Mouse (Mus musculus): ENCODE results near the gene Fancd2.

Fancd2 gene

GRCm38 (mm10) chr6:113530932-113531839 is at the start of gene Fancd2, which contains the start of gene Emc3:
Gene Fancd2, plus strand, starts transcription at chr6:113531682.
Gene Emc3, minus strand, starts transcription at chr6:113531652.
- DNase-seq: peak; percentile 86

GRCm38 (mm10) chr6:113482477-113483099 is 48.9 kb upstream of the Fancd2 start:
- DNase-seq: peak; percentile 70

- peak; percentile 97 for DNase-seq
Observed at GRCm38 (mm10) chr6:113483100-113483615, 48.3 kb upstream of the Fancd2 start, which contains the start of gene Creld1. Gene Creld1, plus strand, starts transcription at chr6:113483297.

- DNase-seq: peak; percentile 72
Observed at GRCm38 (mm10) chr6:113483729-113484128, 47.8 kb upstream of the Fancd2 start.

- no peak for DNase-seq
Observed at GRCm38 (mm10) chr6:113487125-113487576, 44.3 kb upstream of the Fancd2 start.

- DNase-seq: peak; percentile 51
Observed at GRCm38 (mm10) chr6:113489410-113489809, 42.1 kb upstream of the Fancd2 start.

GRCm38 (mm10) chr6:113492101-113492864 is 39.2 kb upstream of the Fancd2 start:
- peak; percentile 25 for DNase-seq

- peak; percentile 56 for DNase-seq
Observed at GRCm38 (mm10) chr6:113494258-113494788, 37.2 kb upstream of the Fancd2 start.

- DNase-seq: no peak
Observed at GRCm38 (mm10) chr6:113495071-113495675, 36.3 kb upstream of the Fancd2 start.

- DNase-seq: no peak
Observed at GRCm38 (mm10) chr6:113499346-113499745, 32.1 kb upstream of the Fancd2 start.

- peak; percentile 85 for DNase-seq
Observed at GRCm38 (mm10) chr6:113501388-113502084, 29.9 kb upstream of the Fancd2 start, which contains the start of gene Prrt3. Gene Prrt3, minus strand, starts transcription at chr6:113501931.

GRCm38 (mm10) chr6:113502801-113503200 is 28.7 kb upstream of the Fancd2 start:
- DNase-seq: no peak

GRCm38 (mm10) chr6:113505689-113506088 is 25.8 kb upstream of the Fancd2 start:
- DNase-seq: no peak

GRCm38 (mm10) chr6:113507130-113507529 is 24.4 kb upstream of the Fancd2 start:
- no peak for DNase-seq

- peak; percentile 54 for DNase-seq
Observed at GRCm38 (mm10) chr6:113508272-113508946, 23.1 kb upstream of the Fancd2 start.

GRCm38 (mm10) chr6:113508947-113509280 is 22.6 kb upstream of the Fancd2 start:
- DNase-seq: peak; percentile 87

GRCm38 (mm10) chr6:113513944-113514343 is 17.5 kb upstream of the Fancd2 start:
- no peak for DNase-seq

GRCm38 (mm10) chr6:113514600-113514999 is 16.9 kb upstream of the Fancd2 start:
- DNase-seq: no peak

GRCm38 (mm10) chr6:113517434-113518080 is 13.9 kb upstream of the Fancd2 start:
- no peak for DNase-seq

- no peak for DNase-seq
Observed at GRCm38 (mm10) chr6:113522310-113522709, 9.2 kb upstream of the Fancd2 start.

Measured in cerebellum, adult 11-12 months (tissue).